Mouse (Mus musculus) midbrain, postnatal 0 days (tissue): ENCODE results near the gene Id1. TPM values are rescaled to one million over a fixed set of nuclear protein-coding genes. Genes with fewer than 3 reads are reported as not detected.

Experiments used
- ATAC-seq: fragments of 200-750 bp; cut with Nextera tagmentation; 2 replicates; pipeline ENCODE4 v1.8.0; 2017; ENCODE audit warnings: moderate number of reproducible peaks, mild to moderate bottlenecking, moderate TSS enrichment, moderate library complexity; ENCODE audit not compliant: low FRiP score
- DNase-seq: peaks from one replicate; pipeline ENCODE4 v3.0.0-alpha.2; 2015; ENCODE audit warnings: low spot score
- H3K27ac ChIP-seq: fragments of 300-500 bp; sonication (generic); 2 replicates; pipeline ENCODE4 v1.5.1; 2014; ENCODE audit warnings: low read depth, mild to moderate bottlenecking, low read length, mixed read lengths
- H3K27me3 ChIP-seq: fragments of 300-500 bp; sonication (generic); 2 replicates; pipeline ENCODE4 v1.6.1; 2014; ENCODE audit warnings: low read length, control low read depth, mixed read lengths; ENCODE audit not compliant: insufficient read depth
- H3K36me3 ChIP-seq: fragments of 300-500 bp; sonication (generic); 2 replicates; pipeline ENCODE4 v1.6.1; 2014; ENCODE audit warnings: low read length, control low read depth, mixed read lengths; ENCODE audit not compliant: insufficient read depth
- H3K4me1 ChIP-seq: fragments of 300-500 bp; sonication (generic); 2 replicates; pipeline ENCODE4 v1.6.1; 2014; ENCODE audit warnings: mild to moderate bottlenecking, control low read depth, antibody characterized with exemption, low read length, mixed read lengths; ENCODE audit not compliant: insufficient read depth
- H3K4me2 ChIP-seq: fragments of 300-500 bp; sonication (generic); 2 replicates; pipeline ENCODE4 v1.6.1; 2014; ENCODE audit warnings: low read depth, mild to moderate bottlenecking, low read length, mixed read lengths; ENCODE audit not compliant: poor library complexity, severe bottlenecking
- H3K4me3 ChIP-seq: fragments of 300-500 bp; sonication (generic); 2 replicates; pipeline ENCODE4 v1.5.1; 2014; ENCODE audit warnings: low read depth, mild to moderate bottlenecking, low read length, moderate library complexity
- H3K9ac ChIP-seq: fragments of 300-500 bp; sonication (generic); replicated peaks from 2 replicates; pipeline ENCODE4 v1.6.1; 2014; ENCODE audit warnings: mild to moderate bottlenecking, low read length, moderate library complexity, mixed read lengths; ENCODE audit not compliant: poor library complexity, severe bottlenecking
- H3K9me3 ChIP-seq: fragments of 300-500 bp; sonication (generic); 2 replicates; pipeline ENCODE4 v1.6.1; 2016; ENCODE audit warnings: low read length, control low read depth
- CTCF ChIP-seq: IDR thresholded peaks from 2 replicates; pipeline ENCODE4 v1.5.1; 2016; ENCODE audit warnings: antibody characterized with exemption, mild to moderate bottlenecking
- WGBS: fragments of 180-500 bp; shearing (Covaris S2); extraction: QIAGEN DNeasy Blood & Tissue Kit; methylation state at CpG from one replicate; pipeline ENCODE4 v1.1.7; 2014; 5-methylcytosine and 5-hydroxymethylcytosine counted together
- polyA plus RNA-seq: library from polyadenylated mRNA; unstranded; fragments of >200 nt; fragmentation: Nextera tagmentation; extraction: Ambion mirVana; gene quantifications from 2 replicates; pipeline ENCODE4 v1.2.1, GENCODE M21; 2015
- total RNA-seq: library from RNA; depleted of rRNA; stranded (reverse); fragments of >200 nt; gene quantifications from 2 replicates; pipeline ENCODE4 v1.2.3, GENCODE M21; 2014

Id1 gene
- total and polyA plus RNA-seq, 2 experiments from 2014 or later, result 58.3 to 71.7 TPM

- peak; percentile 56 for DNase-seq
- Histone ChIP-seq H3K4me3 (peak overlapping the region; percentile 41), H3K9ac (peak overlapping the region; percentile 60), H3K4me1 (peaks cover 3% of the 10 kb centered on the region; the same call in 1 of the 2 replicates), H3K36me3 (no peaks in the 10 kb centered on the region), H3K27me3 (no peaks in the 10 kb centered on the region), H3K27ac (peak overlapping the region; percentile 8; the same call in 1 of the 2 replicates), H3K9me3 (no peaks in the 10 kb centered on the region), H3K4me2 (peak overlapping the region; percentile 79)
- WGBS, result 2% methylated on average over 31 of the region's 36 CpGs
- ATAC-seq, result 0 out of 2 replicates have a peak, but pooled peaks have one; percentile 2
- no peak for TF ChIP-seq CTCF
These were observed 3.2 kb downstream of the Id1 start for GRCm38 (mm10) chr2:152739031-152739841.

GRCm38 (mm10) chr2:152739842-152740260 is 3.8 kb downstream of the Id1 start:
- no peak for DNase-seq
- no peaks in the 10 kb centered on the region for H3K9me3 ChIP-seq
- H3K4me3 ChIP-seq, result no peak overlapping the region
- no peak for TF ChIP-seq CTCF
- H3K4me2 ChIP-seq, result no peak overlapping the region
- no peak for ATAC-seq
- no peaks in the 10 kb centered on the region for H3K36me3 ChIP-seq
- no peak overlapping the region for H3K9ac ChIP-seq
- no peaks in the 10 kb centered on the region for H3K27me3 ChIP-seq
- H3K27ac ChIP-seq, result no peak overlapping the region
- WGBS, result 30% methylated on average over 3 of the region's 3 CpGs
- H3K4me1 ChIP-seq, result peaks cover 3% of the 10 kb centered on the region; the same call in 1 of the 2 replicates

GRCm38 (mm10) chr2:152740490-152740889 is 4.4 kb downstream of the Id1 start:
- H3K4me3 ChIP-seq, result no peak overlapping the region
- no peak overlapping the region for H3K9ac ChIP-seq
- no peak overlapping the region for H3K4me2 ChIP-seq
- H3K9me3 ChIP-seq, result no peaks in the 10 kb centered on the region
- H3K4me1 ChIP-seq, result peaks cover 3% of the 10 kb centered on the region; the same call in 1 of the 2 replicates
- no peaks in the 10 kb centered on the region for H3K27me3 ChIP-seq
- TF ChIP-seq CTCF, result no peak
- no peak for ATAC-seq
- no peak overlapping the region for H3K27ac ChIP-seq
- 82% methylated on average over 5 of the region's 5 CpGs for WGBS
- no peak for DNase-seq
- H3K36me3 ChIP-seq, result no peaks in the 10 kb centered on the region

GRCm38 (mm10) chr2:152741153-152742041 is 5.3 kb downstream of the Id1 start:
- DNase-seq (peak; percentile 74), ATAC-seq (peak; percentile 25; the same call in 1 of the 2 replicates)
- H3K4me1 ChIP-seq, result peaks cover 3% of the 10 kb centered on the region; the same call in 1 of the 2 replicates
- no peak overlapping the region for H3K27ac ChIP-seq
- no peak overlapping the region for H3K4me3 ChIP-seq
- no peak overlapping the region for H3K9ac ChIP-seq
- H3K4me2 ChIP-seq, result peak overlapping the region; percentile 20; the same call in 1 of the 2 replicates
- H3K9me3 ChIP-seq, result no peaks in the 10 kb centered on the region
- WGBS, result 50% methylated on average over 14 of the region's 14 CpGs
- H3K27me3 ChIP-seq, result no peaks in the 10 kb centered on the region
- TF ChIP-seq CTCF, result no peak
- no peaks in the 10 kb centered on the region for H3K36me3 ChIP-seq

GRCm38 (mm10) chr2:152742435-152742834 is 6.4 kb downstream of the Id1 start:
- no peaks in the 10 kb centered on the region for H3K9me3 ChIP-seq
- no peaks in the 10 kb centered on the region for H3K4me1 ChIP-seq
- H3K27me3 ChIP-seq, result no peaks in the 10 kb centered on the region
- ATAC-seq (peak; percentile 47; the same call in 1 of the 2 replicates), DNase-seq (peak; percentile 71)
- 18% methylated on average over 10 of the region's 10 CpGs for WGBS
- no peak overlapping the region for H3K27ac ChIP-seq
- no peaks in the 10 kb centered on the region for H3K36me3 ChIP-seq
- TF ChIP-seq CTCF, result peak; percentile 67
- H3K9ac ChIP-seq, result no peak overlapping the region
- H3K4me3 ChIP-seq, result no peak overlapping the region
- no peak overlapping the region for H3K4me2 ChIP-seq
